Mouse (Mus musculus): ENCODE results near the gene Nfat5. TPM values are rescaled to one million over a fixed set of nuclear protein-coding genes. Genes with fewer than 3 reads are reported as not detected.
A peak's percentile ranks its signal among the peaks of the same experiment; 100 is the strongest.

Gene Nfat5
- polyA plus RNA-seq, 1 experiment from 2014 or later: 8.6 TPM

DNA sequence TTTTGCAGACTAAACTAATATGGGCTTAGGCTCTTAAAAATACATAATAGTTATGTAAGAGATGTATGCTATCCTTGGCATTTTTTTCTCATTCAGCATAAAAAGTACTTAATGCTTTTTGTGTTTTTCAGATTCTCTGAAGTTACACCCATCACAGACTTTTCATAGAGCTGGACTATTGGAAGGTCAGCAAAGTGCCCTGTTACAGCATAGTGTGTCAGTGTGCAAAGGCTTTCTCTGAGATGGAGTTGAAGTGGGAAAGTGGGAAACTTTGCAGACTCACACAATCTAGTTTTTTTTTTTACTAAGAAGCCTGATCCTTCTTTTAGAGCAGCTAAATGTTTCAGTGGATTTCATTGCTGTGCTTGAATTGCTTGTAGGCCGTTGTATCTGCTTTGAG lies 2.2 kb downstream of the Nfat5 start:
- H3K4me3 ChIP-seq (replicated peaks): no peak overlapping the region
- peaks cover 9% of the 10 kb centered on the region; the same call in 1 of the 2 replicates for H3K4me1 ChIP-seq (replicated peaks)
- WGBS: 81% methylated on average over 1 of the region's 1 CpGs
- ATAC-seq: no peak
- H3K9me3 ChIP-seq: no peaks in the 10 kb centered on the region
- no peaks in the 10 kb centered on the region for H3K36me3 ChIP-seq
- H3K9ac ChIP-seq: no peak overlapping the region
- no peaks in the 10 kb centered on the region for H3K27me3 ChIP-seq (replicated peaks)
- no peak overlapping the region for H3K4me2 ChIP-seq (replicated peaks)
- H3K27ac ChIP-seq: no peak overlapping the region

DNA sequence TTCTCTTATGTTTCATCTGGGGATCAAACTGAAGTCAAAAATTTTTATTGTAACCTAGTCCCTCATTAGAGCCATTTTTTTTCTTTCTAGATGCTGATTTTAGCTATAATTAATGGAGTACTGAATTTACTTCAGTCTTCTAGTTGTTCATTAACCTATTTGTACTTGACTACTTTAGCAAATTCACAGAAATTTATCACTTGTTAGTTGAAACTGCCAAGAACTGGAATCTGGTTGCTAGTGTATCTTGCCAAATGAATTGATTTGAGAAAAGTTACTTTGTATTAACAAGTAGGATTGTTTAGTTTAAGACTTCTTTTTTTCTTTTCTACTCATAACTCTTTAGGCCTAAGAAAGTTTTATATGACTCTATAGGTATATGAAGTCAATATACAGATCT lies 18.6 kb downstream of the Nfat5 start:
- H3K4me2 ChIP-seq (replicated peaks): no peak overlapping the region
- H3K4me1 ChIP-seq (replicated peaks): no peaks in the 10 kb centered on the region
- no peak for ATAC-seq
- no peaks in the 10 kb centered on the region for H3K9me3 ChIP-seq
- H3K27ac ChIP-seq: no peak overlapping the region
- H3K4me3 ChIP-seq (replicated peaks): no peak overlapping the region
- H3K27me3 ChIP-seq (replicated peaks): no peaks in the 10 kb centered on the region
- H3K9ac ChIP-seq: no peak overlapping the region
- no peaks in the 10 kb centered on the region for H3K36me3 ChIP-seq

DNA sequence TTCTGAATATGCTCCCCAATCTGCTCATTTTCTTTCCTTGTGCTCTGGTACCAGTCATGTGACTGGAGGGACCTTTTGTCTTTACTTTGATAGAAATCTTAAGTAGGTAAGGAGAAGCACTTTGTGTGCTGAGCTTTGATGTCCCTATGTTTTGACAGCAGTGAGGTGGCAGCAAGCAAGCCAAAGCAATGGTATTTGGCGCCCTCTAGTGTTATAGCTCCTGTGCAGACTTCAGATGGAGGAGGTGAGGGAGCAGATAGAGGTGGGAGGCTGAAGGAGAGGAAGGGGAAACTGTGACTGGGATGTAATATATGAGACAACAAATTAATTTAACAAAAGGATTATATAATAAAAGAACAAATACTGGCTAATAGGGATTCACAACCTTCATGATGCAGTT lies 30.9 kb downstream of the Nfat5 start:
- no peaks in the 10 kb centered on the region for H3K9me3 ChIP-seq
- no peaks in the 10 kb centered on the region for H3K4me1 ChIP-seq (replicated peaks)
- 0% methylated on average over 1 of the region's 1 CpGs for WGBS
- H3K36me3 ChIP-seq: no peaks in the 10 kb centered on the region
- no peak overlapping the region for H3K27ac ChIP-seq
- H3K9ac ChIP-seq: no peak overlapping the region
- H3K27me3 ChIP-seq (replicated peaks): no peaks in the 10 kb centered on the region
- no peak overlapping the region for H3K4me3 ChIP-seq (replicated peaks)
- 0 out of 2 replicates have a peak, but pooled peaks have one; percentile 62 for ATAC-seq
- no peak overlapping the region for H3K4me2 ChIP-seq (replicated peaks)

DNA sequence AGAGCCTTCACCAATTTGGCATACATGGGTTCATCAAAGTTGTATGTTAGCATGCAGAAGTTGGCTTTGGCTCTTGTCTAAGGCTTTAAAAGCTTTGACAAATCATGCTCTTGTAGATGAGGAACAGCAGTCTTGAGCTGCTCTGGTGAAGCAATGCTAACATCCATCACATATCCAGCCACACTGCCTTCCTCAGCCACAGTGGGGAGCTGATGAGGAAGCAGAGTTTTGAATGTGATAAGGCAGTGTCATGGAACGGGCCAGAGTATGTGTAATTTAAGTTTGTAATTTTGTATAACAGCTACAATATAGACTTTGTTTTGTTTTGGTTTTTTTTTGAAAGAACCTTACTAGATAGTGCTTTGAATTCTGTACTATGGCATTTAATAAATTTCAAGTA lies 36.3 kb downstream of the Nfat5 start:
- H3K36me3 ChIP-seq: no peaks in the 10 kb centered on the region
- no peak overlapping the region for H3K4me2 ChIP-seq (replicated peaks)
- H3K27ac ChIP-seq: no peak overlapping the region
- no peak overlapping the region for H3K9ac ChIP-seq
- no peak overlapping the region for H3K4me3 ChIP-seq (replicated peaks)
- H3K4me1 ChIP-seq (replicated peaks): no peaks in the 10 kb centered on the region
- 53% methylated on average over 1 of the region's 1 CpGs for WGBS
- H3K27me3 ChIP-seq (replicated peaks): no peaks in the 10 kb centered on the region
- no peak for ATAC-seq
- no peaks in the 10 kb centered on the region for H3K9me3 ChIP-seq

GRCm38 (mm10) chr8:107336480-107336879 lies 43.2 kb downstream of the Nfat5 start:
- H3K27ac ChIP-seq: no peak overlapping the region
- no peak for ATAC-seq
- H3K4me1 ChIP-seq (replicated peaks): no peaks in the 10 kb centered on the region
- H3K36me3 ChIP-seq: no peaks in the 10 kb centered on the region
- no peaks in the 10 kb centered on the region for H3K27me3 ChIP-seq (replicated peaks)
- no peak overlapping the region for H3K9ac ChIP-seq
- no peak overlapping the region for H3K4me3 ChIP-seq (replicated peaks)
- H3K4me2 ChIP-seq (replicated peaks): no peak overlapping the region
- H3K9me3 ChIP-seq: no peaks in the 10 kb centered on the region
- WGBS: 80% methylated on average over 1 of the region's 1 CpGs

DNA sequence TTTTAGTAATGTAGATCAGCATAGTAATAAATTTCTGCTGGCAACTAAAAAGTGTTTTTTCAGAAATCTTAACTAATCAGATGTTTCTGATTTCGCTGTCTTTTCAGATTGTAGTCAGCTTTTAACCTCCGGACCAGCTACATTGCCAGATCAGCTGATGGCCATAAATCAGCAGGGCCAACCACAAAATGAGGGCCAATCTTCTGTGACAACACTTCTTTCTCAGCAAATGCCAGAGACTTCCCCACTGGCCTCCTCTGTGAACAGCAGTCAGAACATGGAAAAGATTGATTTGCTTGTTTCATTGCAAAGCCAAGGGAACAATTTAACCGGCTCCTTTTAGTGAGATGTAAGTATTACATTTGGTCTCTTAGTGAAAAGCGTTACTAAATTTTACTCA lies 77.0 kb downstream of the Nfat5 start:
- Histone ChIP-seq H3K4me1 (replicated peaks) (no peaks in the 10 kb centered on the region), H3K36me3 (peaks cover 22% of the 10 kb centered on the region), H3K27ac (no peak overlapping the region), H3K9me3 (no peaks in the 10 kb centered on the region), H3K4me3 (replicated peaks) (no peak overlapping the region), H3K9ac (no peak overlapping the region), H3K4me2 (replicated peaks) (no peak overlapping the region), H3K27me3 (replicated peaks) (no peaks in the 10 kb centered on the region)
- WGBS: 82% methylated on average over 4 of the region's 4 CpGs
- ATAC-seq: no peak

DNA sequence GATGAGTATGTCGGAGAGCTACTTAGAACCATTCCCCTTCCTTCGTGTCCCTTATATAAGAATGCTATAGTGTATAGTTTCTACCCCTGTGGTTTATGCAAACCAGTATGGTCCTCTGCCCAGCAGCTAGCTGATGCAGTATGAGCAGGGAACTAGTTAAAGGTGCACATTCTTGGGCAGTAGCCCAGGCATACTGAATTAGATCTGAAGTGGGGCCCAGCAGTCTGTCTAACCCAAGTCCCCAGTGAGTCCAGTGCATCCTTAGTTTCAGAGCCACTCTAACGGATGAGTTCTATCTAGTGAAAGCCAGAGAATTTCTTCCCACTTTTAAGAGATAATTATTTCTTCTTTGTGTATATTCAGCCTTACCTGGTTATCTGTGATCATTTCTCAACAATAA lies 84.1 kb downstream of the Nfat5 start:
- Histone ChIP-seq H3K9ac (no peak overlapping the region), H3K36me3 (peaks cover 10% of the 10 kb centered on the region), H3K9me3 (no peaks in the 10 kb centered on the region), H3K4me3 (replicated peaks) (no peak overlapping the region), H3K4me2 (replicated peaks) (no peak overlapping the region), H3K27me3 (replicated peaks) (no peaks in the 10 kb centered on the region), H3K27ac (no peak overlapping the region), H3K4me1 (replicated peaks) (no peaks in the 10 kb centered on the region)
- WGBS: 86% methylated on average over 3 of the region's 3 CpGs
- no peak for ATAC-seq

- no peak overlapping the region for H3K4me3 ChIP-seq (replicated peaks)
- H3K4me2 ChIP-seq (replicated peaks): no peak overlapping the region
- H3K9ac ChIP-seq: no peak overlapping the region
- H3K36me3 ChIP-seq: peaks cover 10% of the 10 kb centered on the region
- H3K27me3 ChIP-seq (replicated peaks): no peaks in the 10 kb centered on the region
- H3K27ac ChIP-seq: no peak overlapping the region
- ATAC-seq: no peak
- WGBS: 94% methylated on average over 8 of the region's 8 CpGs
- peaks cover 2% of the 10 kb centered on the region; the same call in 1 of the 2 replicates for H3K4me1 ChIP-seq (replicated peaks)
- H3K9me3 ChIP-seq: no peaks in the 10 kb centered on the region
These were observed 87.5 kb downstream of the Nfat5 start for GRCm38 (mm10) chr8:107380734-107381133.

DNA sequence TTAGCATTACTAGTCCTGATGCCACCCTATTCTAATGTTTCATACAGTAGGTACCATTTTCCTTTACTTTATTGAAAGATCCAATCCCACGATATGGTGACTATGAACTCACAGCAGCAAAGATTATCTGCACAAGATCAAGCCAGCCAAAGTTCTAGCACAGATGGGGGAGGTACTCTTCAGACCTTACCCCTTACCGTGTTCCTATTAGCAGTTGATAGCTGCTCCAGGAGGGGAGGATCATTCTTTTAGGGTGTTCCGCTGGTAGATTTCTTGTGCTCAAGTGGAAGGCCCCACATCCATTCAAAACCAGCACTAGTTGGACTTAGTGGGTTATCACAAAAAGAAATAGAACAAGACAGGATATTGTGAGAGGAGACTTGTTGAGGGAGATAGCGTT lies 88.4 kb downstream of the Nfat5 start:
- peaks cover 2% of the 10 kb centered on the region; the same call in 1 of the 2 replicates for H3K4me1 ChIP-seq (replicated peaks)
- no peak overlapping the region for H3K27ac ChIP-seq
- no peak overlapping the region for H3K4me3 ChIP-seq (replicated peaks)
- no peak for ATAC-seq
- H3K9ac ChIP-seq: no peak overlapping the region
- 89% methylated on average over 4 of the region's 4 CpGs for WGBS
- peaks cover 10% of the 10 kb centered on the region for H3K36me3 ChIP-seq
- no peaks in the 10 kb centered on the region for H3K27me3 ChIP-seq (replicated peaks)
- no peak overlapping the region for H3K4me2 ChIP-seq (replicated peaks)
- H3K9me3 ChIP-seq: no peaks in the 10 kb centered on the region

- Histone ChIP-seq H3K9ac (no peak overlapping the region), H3K4me2 (replicated peaks) (no peak overlapping the region), H3K4me3 (replicated peaks) (no peak overlapping the region), H3K36me3 (peaks cover 10% of the 10 kb centered on the region), H3K9me3 (no peaks in the 10 kb centered on the region), H3K4me1 (replicated peaks) (peaks cover 2% of the 10 kb centered on the region; the same call in 1 of the 2 replicates), H3K27ac (no peak overlapping the region), H3K27me3 (replicated peaks) (no peaks in the 10 kb centered on the region)
- no peak for ATAC-seq
- WGBS: 59% methylated on average over 4 of the region's 4 CpGs
These were observed 89.6 kb downstream of the Nfat5 start for GRCm38 (mm10) chr8:107382898-107383297.

- no peak overlapping the region for H3K4me3 ChIP-seq (replicated peaks)
- H3K36me3 ChIP-seq: peaks cover 4% of the 10 kb centered on the region; the same call in 1 of the 2 replicates
- ATAC-seq: no peak
- H3K4me2 ChIP-seq (replicated peaks): no peak overlapping the region
- no peak overlapping the region for H3K27ac ChIP-seq
- WGBS: 35% methylated on average over 5 of the region's 5 CpGs
- H3K9me3 ChIP-seq: no peaks in the 10 kb centered on the region
- H3K4me1 ChIP-seq (replicated peaks): peaks cover 8% of the 10 kb centered on the region
- H3K9ac ChIP-seq: no peak overlapping the region
- no peaks in the 10 kb centered on the region for H3K27me3 ChIP-seq (replicated peaks)
These were observed 91.4 kb downstream of the Nfat5 start for GRCm38 (mm10) chr8:107384651-107385050.

- no peak for ATAC-seq
- H3K4me1 ChIP-seq (replicated peaks): peaks cover 12% of the 10 kb centered on the region
- WGBS: 75% methylated on average over 2 of the region's 2 CpGs
- no peaks in the 10 kb centered on the region for H3K27me3 ChIP-seq (replicated peaks)
- no peak overlapping the region for H3K9ac ChIP-seq
- no peak overlapping the region for H3K4me3 ChIP-seq (replicated peaks)
- H3K27ac ChIP-seq: no peak overlapping the region
- H3K36me3 ChIP-seq: peaks cover 4% of the 10 kb centered on the region; the same call in 1 of the 2 replicates
- H3K9me3 ChIP-seq: no peaks in the 10 kb centered on the region
- H3K4me2 ChIP-seq (replicated peaks): no peak overlapping the region
These were observed 91.8 kb downstream of the Nfat5 start for GRCm38 (mm10) chr8:107385063-107385462.

- Histone ChIP-seq H3K4me1 (replicated peaks) (peaks cover 12% of the 10 kb centered on the region), H3K4me3 (replicated peaks) (no peak overlapping the region), H3K36me3 (no peaks in the 10 kb centered on the region), H3K4me2 (replicated peaks) (no peak overlapping the region), H3K9me3 (no peaks in the 10 kb centered on the region), H3K27ac (no peak overlapping the region), H3K9ac (no peak overlapping the region), H3K27me3 (replicated peaks) (no peaks in the 10 kb centered on the region)
- no peak for ATAC-seq
- WGBS: 53% methylated on average over 5 of the region's 5 CpGs
These were observed 92.9 kb downstream of the Nfat5 start for GRCm38 (mm10) chr8:107386171-107386570.

All from intestine, embryonic 15.5 days (tissue).